Mouse (Mus musculus) heart, embryonic 15.5 days (tissue): ENCODE measurements around the gene Ehhadh. TPM values are rescaled to one million over a fixed set of nuclear protein-coding genes. Genes with fewer than 3 reads are reported as not detected.
"Not testable (repeated sequence)": the region's sequence is repeated elsewhere in the genome, so short reads cannot be mapped to it uniquely, and the experiment has no call there.

Experiments used
- ATAC-seq: fragments of 200-750 bp; cut with Nextera tagmentation; replicated peaks from 2 replicates; pipeline ENCODE4 v1.8.0; 2017; ENCODE audit warnings: low read depth, moderate TSS enrichment; ENCODE audit not compliant: insufficient number of reproducible peaks, insufficient read depth, low FRiP score
- H3K27ac ChIP-seq: fragments of 300-500 bp; sonication (generic); 2 replicates; pipeline ENCODE4 v1.5.1; 2015; ENCODE audit warnings: mild to moderate bottlenecking, inconsistent platforms
- H3K27me3 ChIP-seq: fragments of 300-500 bp; sonication (generic); 2 replicates; pipeline ENCODE4 v1.6.1; 2015; ENCODE audit warnings: inconsistent platforms
- H3K36me3 ChIP-seq: fragments of 300-500 bp; sonication (generic); 2 replicates; pipeline ENCODE4 v1.6.1; 2015; ENCODE audit warnings: mild to moderate bottlenecking, inconsistent platforms
- H3K4me1 ChIP-seq: fragments of 300-500 bp; sonication (generic); replicated peaks from 2 replicates; pipeline ENCODE4 v1.6.1; 2015; ENCODE audit warnings: inconsistent platforms
- H3K4me2 ChIP-seq: fragments of 300-500 bp; sonication (generic); 2 replicates; pipeline ENCODE4 v1.6.1; 2015; ENCODE audit warnings: inconsistent platforms, mild to moderate bottlenecking, moderate library complexity
- H3K4me3 ChIP-seq: fragments of 300-500 bp; sonication (generic); 2 replicates; pipeline ENCODE4 v1.5.1; 2015; ENCODE audit warnings: mild to moderate bottlenecking, inconsistent platforms
- H3K9ac ChIP-seq: fragments of 300-500 bp; sonication (generic); 2 replicates; pipeline ENCODE4 v1.6.1; 2015; ENCODE audit warnings: mild to moderate bottlenecking, inconsistent platforms
- H3K9me3 ChIP-seq: fragments of 300-500 bp; sonication (generic); replicated peaks from 2 replicates; pipeline ENCODE4 v1.6.1; 2016; ENCODE audit warnings: inconsistent platforms
- WGBS: fragments of 180-500 bp; shearing (Covaris S2); methylation state at CpG from one replicate; pipeline ENCODE4 v1.1.7; 2015; ENCODE audit warnings: mixed read lengths; 5-methylcytosine and 5-hydroxymethylcytosine counted together
- polyA plus RNA-seq: library from polyadenylated mRNA; unstranded; fragments of >200 nt; fragmentation: Nextera tagmentation; extraction: Ambion mirVana; gene quantifications from 2 replicates; pipeline ENCODE4 v1.2.1, GENCODE M21; 2015

The Ehhadh gene
- polyA plus RNA-seq, 1 experiment from 2014 or later, result 2.4 TPM

GRCm38 (mm10) chr16:21793875-21794696 lies 6.5 kb upstream of the Ehhadh start, which contains the start of gene Map3k13:
Map3k13 (plus strand) TSS chr16:21794346.
- Histone ChIP-seq H3K4me1 (peaks cover 9% of the 10 kb centered on the region), H3K4me2 (peak within 1 kb of the TSS; percentile 94), H3K27me3 (no peaks in the 10 kb centered on the region), H3K36me3 (peaks cover under 1% of the 10 kb centered on the region; the same call in 1 of the 2 replicates), H3K9ac (peak within 1 kb of the TSS; percentile 90), H3K9me3 (no peaks in the 10 kb centered on the region), H3K27ac (peak within 1 kb of the TSS; percentile 93), H3K4me3 (peak within 1 kb of the TSS; percentile 95)
- peak; percentile 98 for ATAC-seq
- WGBS, result 2% methylated on average over 47 of the region's 47 CpGs

- not testable (repeated sequence) for H3K27me3 ChIP-seq, ATAC-seq, H3K9me3 ChIP-seq, H3K4me1 ChIP-seq, H3K36me3 ChIP-seq
- H3K4me2 ChIP-seq, result peak overlapping the region; percentile 94
- peak overlapping the region; percentile 93; the same call in 1 of the 2 replicates for H3K27ac ChIP-seq
- H3K4me3 ChIP-seq, result peak overlapping the region; percentile 95
- peak overlapping the region; percentile 90; the same call in 1 of the 2 replicates for H3K9ac ChIP-seq
- WGBS, result 33% methylated on average over 2 of the region's 2 CpGs
These were observed 5.6 kb upstream of the Ehhadh start for GRCm38 (mm10) chr16:21793080-21793810.

GRCm38 (mm10) chr16:21791779-21792178 lies 4.2 kb upstream of the Ehhadh start:
- H3K36me3 ChIP-seq, result no peaks in the 10 kb centered on the region
- H3K4me2 ChIP-seq, result no peak overlapping the region
- H3K4me1 ChIP-seq, result peaks cover 21% of the 10 kb centered on the region
- WGBS, result 24% methylated on average over 3 of the region's 3 CpGs
- ATAC-seq, result no peak
- H3K4me3 ChIP-seq, result no peak overlapping the region
- H3K9ac ChIP-seq, result no peak overlapping the region
- H3K9me3 ChIP-seq, result no peaks in the 10 kb centered on the region
- no peaks in the 10 kb centered on the region for H3K27me3 ChIP-seq
- H3K27ac ChIP-seq, result no peak overlapping the region

GRCm38 (mm10) chr16:21790469-21790868 lies 2.9 kb upstream of the Ehhadh start:
- H3K9me3 ChIP-seq, result no peaks in the 10 kb centered on the region
- no peak overlapping the region for H3K27ac ChIP-seq
- no peaks in the 10 kb centered on the region for H3K27me3 ChIP-seq
- H3K4me1 ChIP-seq, result peaks cover 21% of the 10 kb centered on the region
- no peak overlapping the region for H3K4me3 ChIP-seq
- no peak for ATAC-seq
- no peak overlapping the region for H3K4me2 ChIP-seq
- WGBS, result 15% methylated on average over 1 of the region's 1 CpGs
- H3K9ac ChIP-seq, result no peak overlapping the region
- H3K36me3 ChIP-seq, result no peaks in the 10 kb centered on the region

- WGBS, result 81% methylated on average over 2 of the region's 2 CpGs
- Histone ChIP-seq H3K9me3 (no peaks in the 10 kb centered on the region), H3K36me3 (no peaks in the 10 kb centered on the region), H3K4me3 (no peak overlapping the region), H3K4me2 (no peak overlapping the region), H3K9ac (no peak overlapping the region), H3K4me1 (peaks cover 16% of the 10 kb centered on the region), H3K27me3 (no peaks in the 10 kb centered on the region), H3K27ac (no peak overlapping the region)
- no peak for ATAC-seq
These were observed 1.6 kb upstream of the Ehhadh start for GRCm38 (mm10) chr16:21789180-21789579.

GRCm38 (mm10) chr16:21788581-21788980 lies 974 bp upstream of the Ehhadh start:
- 51% methylated on average over 3 of the region's 3 CpGs for WGBS
- H3K4me3 ChIP-seq, result no peak overlapping the region
- H3K36me3 ChIP-seq, result no peaks in the 10 kb centered on the region
- ATAC-seq, result no peak
- H3K4me2 ChIP-seq, result no peak overlapping the region; the same call in 1 of the 2 replicates
- H3K4me1 ChIP-seq, result peaks cover 14% of the 10 kb centered on the region
- no peak overlapping the region for H3K27ac ChIP-seq
- H3K27me3 ChIP-seq, result no peaks in the 10 kb centered on the region
- no peaks in the 10 kb centered on the region for H3K9me3 ChIP-seq
- no peak overlapping the region for H3K9ac ChIP-seq

GRCm38 (mm10) chr16:21786317-21786716 lies 1.3 kb downstream of the Ehhadh start:
- Histone ChIP-seq H3K27me3 (no peaks in the 10 kb centered on the region), H3K9me3 (no peaks in the 10 kb centered on the region), H3K4me1 (peaks cover 12% of the 10 kb centered on the region), H3K27ac (no peak overlapping the region), H3K4me2 (no peak overlapping the region), H3K36me3 (no peaks in the 10 kb centered on the region), H3K9ac (no peak overlapping the region), H3K4me3 (no peak overlapping the region)
- 88% methylated on average over 8 of the region's 8 CpGs for WGBS
- ATAC-seq, result no peak

GRCm38 (mm10) chr16:21785000-21785399 lies 2.6 kb downstream of the Ehhadh start:
- Histone ChIP-seq H3K27me3 (no peaks in the 10 kb centered on the region), H3K9ac (no peak overlapping the region), H3K4me2 (no peak overlapping the region), H3K27ac (no peak overlapping the region), H3K4me1 (peaks cover 12% of the 10 kb centered on the region), H3K36me3 (no peaks in the 10 kb centered on the region), H3K4me3 (no peak overlapping the region), H3K9me3 (no peaks in the 10 kb centered on the region)
- no peak for ATAC-seq
- WGBS, result 69% methylated on average over 4 of the region's 4 CpGs

- Histone ChIP-seq H3K4me2 (no peak overlapping the region), H3K27me3 (no peaks in the 10 kb centered on the region), H3K9me3 (no peaks in the 10 kb centered on the region), H3K27ac (no peak overlapping the region), H3K9ac (no peak overlapping the region), H3K4me1 (peaks cover 9% of the 10 kb centered on the region), H3K36me3 (no peaks in the 10 kb centered on the region), H3K4me3 (no peak overlapping the region)
- 63% methylated on average over 2 of the region's 2 CpGs for WGBS
- no peak for ATAC-seq
These were observed 4.8 kb downstream of the Ehhadh start for GRCm38 (mm10) chr16:21782807-21783206.

GRCm38 (mm10) chr16:21781895-21782294 lies 5.7 kb downstream of the Ehhadh start:
- no peak overlapping the region for H3K9ac ChIP-seq
- no peaks in the 10 kb centered on the region for H3K36me3 ChIP-seq
- no peaks in the 10 kb centered on the region for H3K27me3 ChIP-seq
- H3K4me1 ChIP-seq, result 0 out of 2 replicates have a peak, but pooled peaks cover under 1% of the 10 kb centered on the region
- no peak overlapping the region for H3K4me3 ChIP-seq
- ATAC-seq, result no peak
- H3K27ac ChIP-seq, result no peak overlapping the region
- H3K4me2 ChIP-seq, result no peak overlapping the region
- H3K9me3 ChIP-seq, result no peaks in the 10 kb centered on the region
- WGBS, result 86% methylated on average over 3 of the region's 3 CpGs

GRCm38 (mm10) chr16:21781277-21781676 lies 6.3 kb downstream of the Ehhadh start:
- 76% methylated on average over 3 of the region's 3 CpGs for WGBS
- Histone ChIP-seq H3K36me3 (no peaks in the 10 kb centered on the region), H3K9me3 (no peaks in the 10 kb centered on the region), H3K4me1 (no peaks in the 10 kb centered on the region), H3K4me2 (no peak overlapping the region), H3K9ac (no peak overlapping the region), H3K27ac (no peak overlapping the region), H3K27me3 (no peaks in the 10 kb centered on the region), H3K4me3 (no peak overlapping the region)
- ATAC-seq, result no peak
